Comparison of ENCODE assay signal across 17 mouse cellular contexts in the genomic region with DNA sequence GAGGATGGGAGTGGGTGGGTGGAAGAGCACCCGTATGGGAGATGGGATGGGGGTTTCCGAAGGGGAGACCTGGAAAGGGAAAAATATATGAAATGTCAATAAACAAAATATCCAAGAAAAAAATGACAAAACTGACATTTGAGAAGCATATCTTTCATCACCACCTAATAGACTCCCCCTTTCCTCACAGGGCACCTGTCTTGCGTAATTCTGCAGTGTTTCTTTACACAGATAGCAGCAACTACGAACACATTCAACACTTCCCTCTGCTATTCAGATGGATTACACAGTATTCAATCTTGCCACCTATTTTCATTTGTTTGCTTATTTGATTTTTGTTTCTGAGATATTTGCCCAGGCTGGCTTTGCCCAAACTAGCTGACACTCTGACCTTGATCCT.
"Had no signal": no experiment of that assay in that cellular context is flagged by ENCODE, and none has a peak within 500 bp of the region (broad histone marks: within the 10 kb centered on the region; RNA-seq: fewer than 3 reads in every experiment).

No protein-coding gene starts in this region.

- H3K27me3 ChIP-seq: limb, embryonic 13.5 days; liver, embryonic 12.5 days; liver, embryonic 15.5 days; lung, embryonic 15.5 days; midbrain, embryonic 12.5 days; midbrain, embryonic 15.5 days; neural tube, embryonic 13.5 days had no signal

- H3K9me3 ChIP-seq: limb, embryonic 10.5 days; limb, embryonic 13.5 days; liver, embryonic 12.5 days; liver, embryonic 15.5 days; lung, embryonic 15.5 days; midbrain, embryonic 12.5 days; midbrain, embryonic 15.5 days; neural tube, embryonic 13.5 days had no signal

- DNase-seq: kidney, adult 8-10 months; kidney, postnatal 14 days; layer of hippocampus, adult 9-11 months; lung, adult 18-20 months; lung, postnatal 10 days; retina, postnatal 1 day; right cerebral cortex, postnatal 25 days; spleen, adult 18-20 months had no signal

- H3K27ac ChIP-seq: layer of hippocampus, adult 2 months; limb, embryonic 10.5 days; limb, embryonic 13.5 days; liver, embryonic 15.5 days; lung, embryonic 15.5 days; midbrain, embryonic 12.5 days; midbrain, embryonic 15.5 days; neural tube, embryonic 13.5 days had no signal

- ATAC-seq: liver, embryonic 12.5 days; midbrain, embryonic 15.5 days had no signal

- H3K4me1 ChIP-seq: limb, embryonic 10.5 days; limb, embryonic 13.5 days; lung, embryonic 15.5 days; midbrain, embryonic 12.5 days; midbrain, embryonic 15.5 days; neural tube, embryonic 13.5 days had no signal

- H3K9ac ChIP-seq: limb, embryonic 13.5 days; liver, embryonic 12.5 days; liver, embryonic 15.5 days; lung, embryonic 15.5 days; midbrain, embryonic 12.5 days; midbrain, embryonic 15.5 days; neural tube, embryonic 13.5 days had no signal

- H3K4me3 ChIP-seq: layer of hippocampus, adult 2 months; limb, embryonic 10.5 days; limb, embryonic 13.5 days; liver, embryonic 12.5 days; liver, embryonic 15.5 days; lung, embryonic 15.5 days; midbrain, embryonic 12.5 days; midbrain, embryonic 15.5 days; neural tube, embryonic 13.5 days had no signal

- H3K4me2 ChIP-seq: limb, embryonic 13.5 days; liver, embryonic 12.5 days; liver, embryonic 15.5 days; lung, embryonic 15.5 days; midbrain, embryonic 12.5 days; midbrain, embryonic 15.5 days; neural tube, embryonic 13.5 days had no signal

- H3K36me3 ChIP-seq: limb, embryonic 10.5 days; limb, embryonic 13.5 days; liver, embryonic 12.5 days; liver, embryonic 15.5 days; lung, embryonic 15.5 days; midbrain, embryonic 12.5 days; midbrain, embryonic 15.5 days; neural tube, embryonic 13.5 days had no signal
